Mouse (Mus musculus) hematopoietic stem cell, adult 5-6 weeks (primary cell): ENCODE measurements around the gene Trmt2b. TPM values are rescaled to one million over a fixed set of nuclear protein-coding genes. Genes with fewer than 3 reads are reported as not detected.
"Not testable (repeated sequence)": the region's sequence is repeated elsewhere in the genome, so short reads cannot be mapped to it uniquely, and the experiment has no call there.

ENCODE experiments used
- ATAC-seq, 2 experiments: fragments of 125-278 bp in 1 of 2; replicated peaks in 1 of 2; 2 replicates each; pipeline ENCODE4 v1.8.0; 2016 to 2017; ENCODE audit warnings: inconsistent platforms in 2 of 2, mild to moderate bottlenecking in 2 of 2, moderate number of reproducible peaks in 2 of 2, low read depth in 1 of 2, moderate TSS enrichment in 1 of 2; ENCODE audit not compliant: low FRiP score in 2 of 2, poor library complexity in 2 of 2, severe bottlenecking in 2 of 2, insufficient read depth in 1 of 2, low TSS enrichment in 1 of 2
- total RNA-seq: library from RNA; stranded (forward); fragments of 172-1452, 232-1000 nt; gene quantifications from 2 replicates; pipeline ENCODE4 v1.2.3, GENCODE M21; 2017

Trmt2b gene
- total RNA-seq: 38.9 and 42.0 TPM in 2 replicates

GRCm38 (mm10) chrX:134276275-134277160 lies at the start of gene Trmt2b:
Gene Trmt2b, minus strand, starts transcription at chrX:134276984.
- ATAC-seq: peak; percentile 94 to 98

GRCm38 (mm10) chrX:134319153-134319932 lies 42.6 kb upstream of the Trmt2b start:
- no peak for ATAC-seq

GRCm38 (mm10) chrX:134311193-134311592 lies 34.4 kb upstream of the Trmt2b start:
- ATAC-seq: not testable (repeated sequence)

GRCm38 (mm10) chrX:134308275-134308634 lies 31.5 kb upstream of the Trmt2b start:
- ATAC-seq: peak in 1 of 2 experiments; percentile 16; a peak in 1 of 4 replicates

- ATAC-seq: peak; percentile 99
Observed at GRCm38 (mm10) chrX:134307534-134308274, 30.9 kb upstream of the Trmt2b start, which contains the start of gene Cenpi. Gene Cenpi, plus strand, starts transcription at chrX:134308084.

GRCm38 (mm10) chrX:134303287-134303686 lies 26.5 kb upstream of the Trmt2b start:
- ATAC-seq: no peak

- no peak for ATAC-seq
Observed at GRCm38 (mm10) chrX:134300219-134300618, 23.4 kb upstream of the Trmt2b start.

- no peak for ATAC-seq
Observed at GRCm38 (mm10) chrX:134297195-134297594, 20.4 kb upstream of the Trmt2b start.

GRCm38 (mm10) chrX:134296737-134297136 lies 20.0 kb upstream of the Trmt2b start:
- ATAC-seq: no peak

GRCm38 (mm10) chrX:134296301-134296700 lies 19.5 kb upstream of the Trmt2b start:
- peak; percentile 38 to 53; a peak in 2 of 4 replicates for ATAC-seq

- ATAC-seq: no peak
Observed at GRCm38 (mm10) chrX:134287305-134287704, 10.5 kb upstream of the Trmt2b start.

GRCm38 (mm10) chrX:134285791-134286190 lies 9.0 kb upstream of the Trmt2b start:
- no peak for ATAC-seq

- ATAC-seq: no peak
Observed at GRCm38 (mm10) chrX:134285102-134285501, 8.3 kb upstream of the Trmt2b start.

GRCm38 (mm10) chrX:134280531-134280930 lies 3.7 kb upstream of the Trmt2b start:
- no peak for ATAC-seq

GRCm38 (mm10) chrX:134275715-134276114 lies 1.1 kb downstream of the Trmt2b start:
- ATAC-seq: no peak

- no peak for ATAC-seq
Observed at GRCm38 (mm10) chrX:134262129-134262528, 14.7 kb downstream of the Trmt2b start.

- no peak for ATAC-seq
Observed at GRCm38 (mm10) chrX:134261191-134261590, 15.6 kb downstream of the Trmt2b start.
